Mouse (Mus musculus) urinary bladder, adult 2 months (tissue): ENCODE results near the gene Klhl41. TPM values are rescaled to one million over a fixed set of nuclear protein-coding genes. Genes with fewer than 3 reads are reported as not detected.
"Not testable (repeated sequence)": the region's sequence is repeated elsewhere in the genome, so short reads cannot be mapped to it uniquely, and the experiment has no call there.

Experiments
- DNase-seq: peaks from one replicate; pipeline ENCODE4 v3.0.0; 2022; ENCODE audit warnings: low spot score
- polyA plus RNA-seq: library from polyadenylated mRNA; depleted of rRNA; stranded (reverse); fragments of >200 nt; gene quantifications from 2 replicates; pipeline ENCODE4 v1.2.3, GENCODE M21; 2012; rRNA removed

Gene Klhl41
- polyA plus RNA-seq, result 0.56 and 0.65 TPM in 2 replicates

GRCm38 (mm10) chr2:69669853-69670252 is at the start of gene Klhl41:
Gene Klhl41 (plus strand): TSS chr2:69670120.
- no peak for DNase-seq

DNA sequence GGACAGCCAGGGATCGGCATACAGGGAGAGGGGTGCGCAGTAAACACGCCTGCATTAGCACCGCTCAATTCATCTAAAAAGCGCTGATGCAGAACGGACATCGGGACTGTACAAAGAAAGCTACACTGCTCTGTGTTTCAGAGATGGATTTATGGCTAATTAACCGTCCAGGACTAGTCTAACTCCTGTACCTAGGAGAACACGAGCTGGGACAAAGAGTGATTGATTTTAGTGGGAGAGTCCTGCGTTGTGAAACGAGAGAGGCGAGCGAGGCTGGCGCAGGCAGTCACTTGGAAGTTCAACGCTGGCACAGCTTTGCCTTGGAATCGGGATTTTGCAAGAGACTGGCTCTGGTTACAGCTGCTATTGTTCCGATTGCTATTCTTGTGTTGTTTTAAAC is 40.7 kb upstream of the Klhl41 start:
- no peak for DNase-seq

DNA sequence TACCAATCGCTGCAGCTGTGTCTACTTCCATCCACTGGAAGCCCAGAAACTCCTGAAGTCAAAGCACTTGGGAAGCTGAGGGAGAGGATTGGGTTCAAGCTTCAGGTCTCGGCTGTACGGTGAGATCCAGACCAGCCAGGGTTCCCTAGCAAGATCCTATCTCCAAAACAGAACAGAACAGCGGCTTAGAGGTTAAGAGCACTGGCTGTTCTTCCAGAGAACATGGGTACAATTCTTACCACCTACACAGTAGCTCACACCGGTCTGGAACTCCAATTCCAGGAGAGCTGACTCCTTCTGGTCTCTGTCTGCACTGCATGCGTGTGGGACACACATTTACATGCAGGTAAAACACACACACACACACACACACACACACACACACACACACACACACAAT is 40.0 kb upstream of the Klhl41 start:
- no peak for DNase-seq

- DNase-seq, result no peak
Observed at GRCm38 (mm10) chr2:69630792-69631191, 39.1 kb upstream of the Klhl41 start.

DNA sequence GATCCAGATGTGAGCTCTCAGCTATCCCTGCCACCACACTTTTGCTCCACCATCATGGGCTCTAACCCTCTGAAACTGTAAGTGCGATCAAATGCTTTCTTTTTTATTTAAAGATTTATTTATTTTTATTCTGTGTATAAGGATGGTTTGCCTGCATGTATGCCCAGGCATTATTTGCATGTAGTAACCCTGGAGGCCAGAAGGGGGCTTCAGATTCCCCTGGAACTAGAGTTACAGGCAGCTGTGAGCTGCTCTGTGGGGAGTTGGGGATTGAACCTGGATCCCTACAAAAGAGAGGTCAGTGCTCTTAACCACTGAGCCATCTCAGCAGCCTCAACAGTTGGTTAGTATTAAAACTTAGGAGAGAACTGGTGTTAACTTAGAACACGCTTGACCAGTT is 38.5 kb upstream of the Klhl41 start:
- no peak for DNase-seq

DNA sequence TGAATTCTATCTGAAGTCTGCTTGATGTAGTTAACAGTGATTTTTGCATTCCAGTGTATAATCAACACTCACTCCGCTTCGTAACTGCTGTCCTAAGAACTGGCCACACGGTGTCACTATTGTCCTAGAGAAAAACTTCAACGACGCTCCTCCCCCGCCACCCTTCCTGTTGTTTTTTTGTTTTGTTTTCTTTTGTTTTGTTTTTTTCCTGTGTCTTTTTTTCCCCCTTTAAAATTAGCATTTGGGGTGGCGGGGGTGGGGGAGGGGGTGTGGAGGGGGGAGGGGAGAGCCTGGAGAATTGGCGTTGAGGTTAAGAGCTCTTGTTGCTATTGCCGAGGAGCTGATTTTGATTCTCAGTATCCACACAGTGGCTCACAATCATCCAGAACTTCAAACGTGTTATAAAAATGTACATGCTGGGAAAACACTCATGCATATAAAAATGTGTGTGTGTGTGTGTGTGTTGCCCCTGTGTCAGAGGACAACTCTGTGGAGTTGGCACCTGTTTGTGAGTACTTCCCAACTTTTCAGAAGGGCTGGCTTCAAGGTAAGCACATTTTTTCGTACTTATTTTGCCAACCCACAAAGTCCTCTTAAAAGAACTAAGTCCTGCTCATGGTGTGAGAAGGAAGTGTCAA is 34.7 kb upstream of the Klhl41 start:
- DNase-seq, result no peak

DNA sequence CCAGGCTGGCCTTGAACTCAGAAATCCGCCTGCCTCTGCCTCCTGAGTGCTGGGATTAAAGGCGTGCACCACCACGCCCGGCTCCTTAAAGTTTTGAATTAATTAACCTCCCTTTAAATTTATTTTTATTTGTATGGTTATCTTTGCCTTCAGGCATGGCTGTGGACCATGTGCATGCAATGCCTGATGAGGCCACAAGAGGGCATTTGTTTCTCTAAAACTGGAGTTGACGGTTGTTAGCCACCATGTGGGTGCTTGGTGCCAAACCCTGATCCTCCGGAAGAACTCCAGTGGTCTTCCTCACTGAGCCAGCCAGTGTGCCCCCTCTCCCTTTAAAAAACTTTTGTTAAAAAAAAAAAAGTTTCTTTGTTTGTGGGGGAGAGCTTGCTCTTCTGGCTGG is 34.1 kb upstream of the Klhl41 start:
- DNase-seq, result no peak

DNA sequence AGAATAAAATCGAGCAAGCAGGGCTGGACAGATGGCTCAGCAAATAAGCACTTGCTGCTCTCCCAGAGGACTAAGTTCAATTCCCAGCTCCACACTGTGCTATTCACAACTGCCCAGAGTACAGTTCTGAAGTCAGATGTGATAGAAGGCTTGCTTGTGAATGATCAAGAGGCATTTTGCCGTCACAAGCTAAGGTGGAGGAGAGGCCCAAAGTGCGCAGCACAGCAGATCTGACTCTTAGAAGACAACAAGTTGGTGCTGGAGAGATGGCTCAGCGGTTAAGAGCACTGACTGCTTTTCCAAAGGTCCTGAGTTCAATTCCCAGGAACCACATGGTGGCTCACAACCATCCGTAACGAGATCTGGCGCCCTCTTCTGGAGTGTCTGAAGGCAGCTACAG is 31.9 kb upstream of the Klhl41 start:
- DNase-seq, result not testable (repeated sequence)

DNA sequence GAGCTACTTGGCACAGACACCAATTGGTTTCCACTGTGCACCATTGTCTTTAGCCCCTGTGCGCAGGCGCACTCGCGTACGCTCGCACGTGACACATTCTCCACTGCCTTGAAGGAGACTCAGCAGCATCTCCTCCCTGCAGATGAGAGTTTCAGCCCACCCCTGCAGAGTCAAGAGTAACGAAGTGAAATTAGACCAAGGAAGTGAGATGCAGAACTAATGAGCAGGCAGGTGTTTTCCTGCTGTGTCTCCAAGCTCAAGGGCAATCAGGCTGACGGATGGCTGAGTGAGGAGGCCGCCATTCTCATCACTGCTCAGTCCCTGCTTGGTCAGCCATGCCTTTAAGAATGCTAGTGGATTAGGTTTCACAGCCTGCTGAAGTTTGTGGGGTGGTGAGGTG is 29.8 kb upstream of the Klhl41 start:
- DNase-seq, result no peak

GRCm38 (mm10) chr2:69644968-69645617 is 24.8 kb upstream of the Klhl41 start:
- no peak for DNase-seq

DNA sequence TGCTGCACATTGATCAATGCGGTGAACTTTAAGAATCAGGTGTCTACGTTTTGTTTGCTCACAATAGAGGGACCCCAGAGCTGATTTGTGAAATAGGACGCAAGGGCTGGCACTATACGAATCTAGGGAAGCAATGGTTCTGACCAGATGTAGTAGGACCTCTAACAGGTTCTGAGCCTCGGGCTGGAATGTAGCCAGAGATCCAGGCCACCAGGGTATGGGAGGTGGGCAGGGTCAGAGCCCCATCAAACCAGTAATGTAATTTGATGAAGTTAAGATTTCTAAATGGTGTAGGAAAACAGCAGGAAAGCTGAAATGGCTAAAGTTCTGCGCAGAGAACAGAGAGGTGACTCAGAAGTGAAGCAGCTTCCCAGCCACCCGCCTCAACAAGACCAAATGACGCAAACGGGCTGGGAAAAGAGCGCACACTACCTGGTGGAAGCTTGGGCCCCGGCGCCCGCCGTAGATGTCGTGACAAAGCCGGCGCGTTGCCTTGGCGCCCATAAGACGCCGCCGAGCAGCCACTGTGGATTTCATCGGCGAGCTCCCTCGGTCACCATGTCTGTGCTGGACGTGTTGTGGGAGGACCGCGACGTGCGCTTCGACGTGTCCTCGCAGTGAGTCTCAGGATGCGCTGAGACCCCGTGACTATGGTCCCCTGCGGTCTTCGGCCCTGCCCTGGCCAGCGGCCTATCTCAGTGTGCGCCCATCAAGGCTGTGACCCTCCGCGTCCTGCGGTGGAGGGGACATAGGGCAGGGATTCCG is 23.0 kb upstream of the Klhl41 start, which contains the start of gene Bbs5:
Gene Bbs5, plus strand, starts transcription at position 446 of the 765 bp plus-strand sequence.
- peak; percentile 84 for DNase-seq

- no peak for DNase-seq
Observed at GRCm38 (mm10) chr2:69649716-69650115, 20.2 kb upstream of the Klhl41 start.

- DNase-seq, result no peak
Observed at GRCm38 (mm10) chr2:69659326-69659725, 10.6 kb upstream of the Klhl41 start.

DNA sequence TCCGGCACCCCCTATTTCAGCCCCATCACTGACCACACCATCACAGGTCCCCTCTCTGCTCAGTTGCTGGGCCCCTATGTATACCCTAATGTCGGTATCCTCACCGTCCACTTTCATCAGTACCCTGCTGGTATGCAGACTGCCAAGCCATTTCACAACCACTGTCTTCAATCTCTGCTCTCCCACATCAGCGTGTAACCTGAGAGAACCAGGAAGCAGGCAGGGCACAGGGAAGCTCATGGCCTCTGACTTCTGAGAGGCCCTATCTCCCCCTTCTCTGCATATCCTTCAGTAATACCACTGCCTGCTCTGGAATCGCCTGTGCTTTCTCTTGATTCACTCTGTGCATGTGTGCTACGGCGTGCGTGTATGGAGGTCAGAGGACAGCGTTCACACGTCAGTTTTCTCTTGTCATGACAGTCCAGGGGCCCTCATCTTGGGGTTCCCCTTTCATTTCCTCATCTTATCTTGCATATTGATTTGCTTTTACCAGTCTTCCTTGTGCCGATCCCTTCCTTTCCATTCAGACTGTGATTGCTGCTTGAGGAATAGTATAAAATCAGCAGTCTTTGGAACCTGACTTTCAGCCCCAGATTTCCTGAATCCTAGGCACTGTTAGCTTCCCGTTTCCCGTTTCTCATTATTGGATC is 6.0 kb upstream of the Klhl41 start:
- no peak for DNase-seq

DNA sequence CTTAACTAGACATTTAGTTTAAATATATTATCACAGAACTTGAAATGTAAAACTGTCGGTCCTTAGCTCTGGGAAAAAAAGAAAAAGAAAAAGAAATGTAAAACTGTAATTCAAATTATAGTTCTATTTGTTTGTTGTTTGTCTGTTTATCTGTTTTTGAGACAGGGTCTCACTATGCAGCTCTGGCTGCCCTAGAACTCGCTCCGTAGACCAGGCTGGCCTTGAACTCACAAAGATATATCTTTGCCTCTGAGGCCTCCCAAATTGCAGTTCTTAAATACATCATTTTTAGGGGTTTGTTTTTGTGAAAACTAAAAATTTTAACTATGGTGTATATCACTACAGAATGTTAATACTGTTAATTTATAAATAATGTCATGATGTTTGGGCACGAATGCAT is 2.3 kb upstream of the Klhl41 start:
- DNase-seq, result no peak

- no peak for DNase-seq
Observed at GRCm38 (mm10) chr2:69668414-69668813, 1.5 kb upstream of the Klhl41 start.

DNA sequence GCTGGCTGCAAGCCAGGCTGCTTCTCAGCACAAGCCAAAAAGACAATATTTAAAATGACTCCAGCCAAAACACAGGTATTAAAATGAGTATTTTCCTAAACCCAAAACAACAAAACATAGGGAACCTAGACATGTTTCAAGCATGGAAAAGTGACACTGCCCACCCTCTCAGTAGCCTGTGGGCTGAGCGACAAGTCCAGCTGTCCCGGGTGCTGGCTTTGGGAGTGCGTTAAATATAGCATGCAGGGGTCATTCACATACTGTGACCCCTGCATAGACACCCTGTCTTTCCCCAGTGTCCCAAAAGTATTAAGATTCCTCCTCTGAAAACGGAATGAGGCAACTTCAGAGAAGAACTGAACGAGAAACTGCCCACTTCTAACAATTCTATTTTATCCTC is 3.8 kb downstream of the Klhl41 start:
- DNase-seq, result no peak

DNA sequence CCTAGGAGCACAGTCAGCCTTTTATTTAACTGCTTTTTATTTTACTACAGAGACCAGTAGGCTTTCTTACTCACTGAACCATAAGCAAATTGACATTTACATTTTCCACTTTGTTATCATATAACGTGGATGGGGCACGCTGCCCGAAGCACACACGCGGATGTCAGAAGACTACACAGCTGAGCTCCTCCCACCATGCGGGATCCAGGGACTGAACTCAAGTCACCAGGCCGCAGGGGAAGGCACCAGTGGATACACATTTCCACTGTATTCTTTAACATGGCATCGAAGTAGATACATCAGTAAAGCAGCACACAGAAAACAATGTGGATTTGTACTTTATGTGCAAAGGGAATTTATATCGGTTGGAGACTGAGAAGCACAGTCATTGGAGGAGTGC is 5.3 kb downstream of the Klhl41 start:
- no peak for DNase-seq

GRCm38 (mm10) chr2:69676713-69677112 is 6.8 kb downstream of the Klhl41 start:
- DNase-seq, result no peak

GRCm38 (mm10) chr2:69677215-69677614 is 7.3 kb downstream of the Klhl41 start:
- DNase-seq, result not testable (repeated sequence)

DNA sequence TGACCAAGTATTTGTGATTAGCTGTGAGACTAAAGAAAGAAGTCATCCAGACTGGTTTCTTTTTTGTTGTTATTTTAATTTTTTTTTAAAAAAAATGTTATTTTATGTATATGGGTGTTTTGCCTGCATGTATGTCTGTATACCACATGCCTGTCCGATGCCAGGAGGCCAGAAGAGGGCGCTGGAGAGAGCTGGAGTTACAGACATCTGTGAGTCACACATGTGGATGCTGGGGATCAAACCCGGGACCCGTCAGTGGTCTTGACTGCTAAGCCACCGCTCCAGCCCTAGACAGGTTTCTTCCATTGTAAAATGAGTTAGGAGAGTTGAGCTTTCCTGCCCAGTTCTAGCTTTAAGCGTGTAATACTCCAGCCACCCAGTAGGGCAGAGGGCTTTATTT is 10.1 kb downstream of the Klhl41 start:
- DNase-seq, result no peak

DNA sequence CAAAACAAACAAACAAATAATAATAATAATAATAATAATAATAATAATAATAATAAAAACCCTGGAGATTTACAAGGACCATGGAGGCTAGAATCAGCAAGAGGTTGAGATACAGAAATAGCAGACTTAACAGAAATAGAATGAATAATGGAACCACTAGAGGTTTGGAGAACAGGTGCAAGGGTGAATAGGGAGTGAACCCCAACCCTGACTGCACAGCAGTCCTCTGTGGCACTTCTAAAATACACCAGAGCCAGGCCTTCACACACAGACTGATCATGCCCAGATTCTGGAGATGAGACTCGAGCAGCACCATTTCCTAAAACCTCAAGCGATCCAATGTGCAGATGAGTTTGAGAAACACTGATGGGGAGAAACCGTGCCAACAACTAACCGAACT is 12.0 kb downstream of the Klhl41 start:
- DNase-seq, result no peak
